Mouse (Mus musculus): ENCODE measurements around the gene Rnd1. TPM values are rescaled to one million over a fixed set of nuclear protein-coding genes. Genes with fewer than 3 reads are reported as not detected.

The Rnd1 gene
- polyA plus RNA-seq, 2 experiments = 0.24 to 0.67 TPM

- Histone ChIP-seq H3K4me2 (ENCODE audit: low read depth) (no peak overlapping the region), H3K36me3 (replicated peaks; ENCODE audit: control insufficient read depth, insufficient read depth, low read depth) (no peaks in the 10 kb centered on the region), H3K9me3 (ENCODE audit: control insufficient read depth, low read length) (no peaks in the 10 kb centered on the region), H3K27ac (no peak overlapping the region), H3K4me3 (ENCODE audit: insufficient read depth in 1 of 2, low read depth in 2 of 2, low read length in 2 of 2) (no peak overlapping the region), H3K27me3 (ENCODE audit: control insufficient read depth, insufficient read depth, low read length) (peaks cover 45% of the 10 kb centered on the region), H3K9ac (replicated peaks) (no peak overlapping the region), H3K4me1 (replicated peaks; ENCODE audit: control insufficient read depth in 2 of 2, insufficient read depth in 2 of 2, low read length in 1 of 2) (no peaks in the 10 kb centered on the region)
- DNase-seq (ENCODE audit: low read depth in 3 of 3, low spot score in 3 of 3) (no peak), ATAC-seq (ENCODE audit: insufficient read depth) (no peak)
- TF ChIP-seq EP300 (IDR thresholded peaks at IDR 0.05; ENCODE audit: low read depth) (no peak), CTCF (IDR thresholded peaks at IDR 0.05; ENCODE audit: low read depth) (no peak)
- WGBS (ENCODE audit: insufficient replicate concordance) = 21% methylated on average over 8 of the region's 8 CpGs
Observed at GRCm38 (mm10) chr15:98626078-98626477, 51.2 kb downstream of the Rnd1 start.

GRCm38 (mm10) chr15:98623361-98623821, 53.9 kb downstream of the Rnd1 start:
- no peak overlapping the region for H3K4me2 ChIP-seq (ENCODE audit: low read depth)
- ATAC-seq (ENCODE audit: insufficient read depth) = no peak
- no peak overlapping the region for H3K27ac ChIP-seq
- peaks cover 22% of the 10 kb centered on the region for H3K27me3 ChIP-seq (ENCODE audit: control insufficient read depth, insufficient read depth, low read length)
- no peaks in the 10 kb centered on the region for H3K9me3 ChIP-seq (ENCODE audit: control insufficient read depth, low read length)
- H3K4me3 ChIP-seq (ENCODE audit: insufficient read depth in 1 of 2, low read depth in 2 of 2, low read length in 2 of 2) = no peak overlapping the region
- DNase-seq (ENCODE audit: low read depth in 3 of 3, low spot score in 3 of 3) = no peak
- 42% methylated on average over 5 of the region's 5 CpGs for WGBS (ENCODE audit: insufficient replicate concordance)
- H3K9ac ChIP-seq (replicated peaks) = no peak overlapping the region
- H3K4me1 ChIP-seq (replicated peaks; ENCODE audit: control insufficient read depth in 2 of 2, insufficient read depth in 2 of 2, low read length in 1 of 2) = no peaks in the 10 kb centered on the region
- H3K36me3 ChIP-seq (replicated peaks; ENCODE audit: control insufficient read depth, insufficient read depth, low read depth) = no peaks in the 10 kb centered on the region
- TF ChIP-seq CTCF (IDR thresholded peaks at IDR 0.05; ENCODE audit: low read depth) (no peak), EP300 (IDR thresholded peaks at IDR 0.05; ENCODE audit: low read depth) (no peak)

GRCm38 (mm10) chr15:98622721-98623120, 54.5 kb downstream of the Rnd1 start:
- DNase-seq (ENCODE audit: low read depth in 3 of 3, low spot score in 3 of 3) (no peak), ATAC-seq (ENCODE audit: insufficient read depth) (no peak)
- Histone ChIP-seq H3K4me2 (ENCODE audit: low read depth) (no peak overlapping the region), H3K9ac (replicated peaks) (no peak overlapping the region), H3K4me1 (replicated peaks; ENCODE audit: control insufficient read depth in 2 of 2, insufficient read depth in 2 of 2, low read length in 1 of 2) (no peaks in the 10 kb centered on the region), H3K36me3 (replicated peaks; ENCODE audit: control insufficient read depth, insufficient read depth, low read depth) (no peaks in the 10 kb centered on the region), H3K4me3 (ENCODE audit: insufficient read depth in 1 of 2, low read depth in 2 of 2, low read length in 2 of 2) (no peak overlapping the region), H3K27me3 (ENCODE audit: control insufficient read depth, insufficient read depth, low read length) (peaks cover 21% of the 10 kb centered on the region), H3K9me3 (ENCODE audit: control insufficient read depth, low read length) (no peaks in the 10 kb centered on the region), H3K27ac (no peak overlapping the region)
- TF ChIP-seq CTCF (IDR thresholded peaks at IDR 0.05; ENCODE audit: low read depth) = no peak
- 24% methylated on average over 6 of the region's 6 CpGs for WGBS (ENCODE audit: insufficient replicate concordance)

- Histone ChIP-seq H3K4me3 (ENCODE audit: insufficient read depth in 1 of 2, low read depth in 2 of 2, low read length in 2 of 2) (no peak overlapping the region), H3K9ac (replicated peaks) (no peak overlapping the region), H3K27me3 (ENCODE audit: control insufficient read depth, insufficient read depth, low read length) (peaks cover 24% of the 10 kb centered on the region), H3K27ac (no peak overlapping the region), H3K4me1 (replicated peaks; ENCODE audit: control insufficient read depth in 2 of 2, insufficient read depth in 2 of 2, low read length in 1 of 2) (no peaks in the 10 kb centered on the region), H3K36me3 (replicated peaks; ENCODE audit: control insufficient read depth, insufficient read depth, low read depth) (no peaks in the 10 kb centered on the region), H3K9me3 (ENCODE audit: control insufficient read depth, low read length) (no peaks in the 10 kb centered on the region), H3K4me2 (ENCODE audit: low read depth) (no peak overlapping the region)
- TF ChIP-seq CTCF (IDR thresholded peaks at IDR 0.05; ENCODE audit: low read depth) (no peak), EP300 (IDR thresholded peaks at IDR 0.05; ENCODE audit: low read depth) (no peak)
- DNase-seq (ENCODE audit: low read depth in 3 of 3, low spot score in 3 of 3) (no peak), ATAC-seq (ENCODE audit: insufficient read depth) (no peak)
- 9% methylated on average over 7 of the region's 7 CpGs for WGBS (ENCODE audit: insufficient replicate concordance)
Observed at GRCm38 (mm10) chr15:98622199-98622598, 55.1 kb downstream of the Rnd1 start.

GRCm38 (mm10) chr15:98617176-98617537, 60.1 kb downstream of the Rnd1 start:
- Histone ChIP-seq H3K4me1 (replicated peaks; ENCODE audit: control insufficient read depth in 2 of 2, insufficient read depth in 2 of 2, low read length in 1 of 2) (peaks cover 0 to 3% of the 10 kb centered on the region in 2 experiments; a peak in 2 of 4 replicates), H3K27ac (no peak overlapping the region), H3K9ac (replicated peaks) (0 out of 2 replicates have a peak overlapping the region, but pooled peaks have one; percentile 25), H3K4me3 (ENCODE audit: insufficient read depth in 1 of 2, low read depth in 2 of 2, low read length in 2 of 2) (no peak overlapping the region), H3K9me3 (ENCODE audit: control insufficient read depth, low read length) (no peaks in the 10 kb centered on the region), H3K27me3 (ENCODE audit: control insufficient read depth, insufficient read depth, low read length) (peaks cover 12% of the 10 kb centered on the region), H3K4me2 (ENCODE audit: low read depth) (peak overlapping the region; percentile 23), H3K36me3 (replicated peaks; ENCODE audit: control insufficient read depth, insufficient read depth, low read depth) (no peaks in the 10 kb centered on the region)
- ATAC-seq (ENCODE audit: insufficient read depth) = peak; percentile 14; the same call in 1 of the 2 replicates
- whole genome bisulfite sequencing (ENCODE audit: insufficient replicate concordance) = under 1% methylated on average over 12 of the region's 12 CpGs
- no peak for DNase-seq (ENCODE audit: low read depth in 3 of 3, low spot score in 3 of 3)
- peak; percentile 89 for TF ChIP-seq CTCF (IDR thresholded peaks at IDR 0.05; ENCODE audit: low read depth)
- TF ChIP-seq EP300 (IDR thresholded peaks at IDR 0.05; ENCODE audit: low read depth) = no peak

Data from liver, embryonic 14.5 days (tissue).